Mouse (Mus musculus) C2C12 (cell line): ENCODE measurements around the gene Lmtk3. TPM values are rescaled to one million over a fixed set of nuclear protein-coding genes. Genes with fewer than 3 reads are reported as not detected.

ENCODE experiments used
- H3K27me3 ChIP-seq: one replicate; pipeline ENCODE4 v1.6.1; 2011; ENCODE audit not compliant: control insufficient read depth, insufficient read depth, insufficient read length
- H3K36me3 ChIP-seq: one replicate; pipeline ENCODE4 v1.6.1; 2011; ENCODE audit not compliant: control insufficient read depth, insufficient read depth
- H3K4me3 ChIP-seq: one replicate; pipeline ENCODE4 v1.5.1; 2011; ENCODE audit warnings: mild to moderate bottlenecking, control low read depth; ENCODE audit not compliant: poor library complexity, insufficient read depth, severe bottlenecking
- H3K79me2 ChIP-seq: one replicate; pipeline ENCODE4 v1.6.1; 2011; ENCODE audit not compliant: control insufficient read depth, insufficient read depth
- H3K79me3 ChIP-seq: one replicate; pipeline ENCODE4 v1.6.1; 2011; ENCODE audit warnings: low read depth, control low read depth
- H3ac ChIP-seq: one replicate; pipeline ENCODE3; 2011; ENCODE audit warnings: low read depth; ENCODE audit not compliant: control insufficient read depth, insufficient read length
- CEBPB ChIP-seq: IDR thresholded peaks from one replicate; pipeline ENCODE4 v1.6.1; 2011; ENCODE audit warnings: low read depth, mild to moderate bottlenecking, control low read depth, moderate library complexity
- CTCF ChIP-seq: IDR thresholded peaks from one replicate; pipeline ENCODE4 v1.5.1; 2011; ENCODE audit not compliant: control insufficient read depth, insufficient read depth, insufficient read length
- FOSL1 ChIP-seq: IDR thresholded peaks from one replicate; pipeline ENCODE4 v1.8.0; 2011; ENCODE audit warnings: mild to moderate bottlenecking, low read length; ENCODE audit not compliant: poor library complexity, insufficient read depth, severe bottlenecking
- MAX ChIP-seq: IDR thresholded peaks from one replicate; pipeline ENCODE4 v1.6.1; 2011; ENCODE audit warnings: mild to moderate bottlenecking, control low read depth
- MYOD1 ChIP-seq: IDR thresholded peaks from one replicate; pipeline ENCODE4 v1.6.1; 2011; ENCODE audit warnings: low read depth; ENCODE audit not compliant: control insufficient read depth, insufficient read length
- MYOG ChIP-seq: IDR thresholded peaks from one replicate; pipeline ENCODE4 v1.6.1; 2011; ENCODE audit not compliant: control insufficient read depth, insufficient read length; ENCODE audit errors: extremely low read depth
- USF1 ChIP-seq: IDR thresholded peaks from one replicate; pipeline ENCODE4 v1.6.1; 2011; ENCODE audit warnings: low read depth, mild to moderate bottlenecking, control low read depth, moderate library complexity
- polyA plus RNA-seq: library from polyadenylated mRNA; unstranded; fragments of >200 nt; fragmentation: generic; extraction: Trizol; gene quantifications from one replicate; pipeline ENCODE4 v1.2.1, GENCODE M21; 2012; ENCODE audit warnings: missing spikeins

The Lmtk3 gene
- polyA plus RNA-seq, 1 experiment = 0.27 TPM

GRCm38 (mm10) chr7:45744387-45744786 is 39.2 kb upstream of the Lmtk3 start:
- H3K4me3 ChIP-seq = no peak overlapping the region
- no peaks in the 10 kb centered on the region for H3K79me2 ChIP-seq
- TF ChIP-seq FOSL1 (no peak), USF1 (no peak), CTCF (no peak), MYOG (no peak), MAX (no peak), MYOD1 (no peak), CEBPB (no peak)
- no peaks in the 10 kb centered on the region for H3K36me3 ChIP-seq
- H3ac ChIP-seq = no peak overlapping the region
- H3K27me3 ChIP-seq = no peaks in the 10 kb centered on the region
- H3K79me3 ChIP-seq = no peaks in the 10 kb centered on the region

- TF ChIP-seq MAX (no peak), USF1 (no peak), MYOG (no peak), FOSL1 (no peak), MYOD1 (no peak), CTCF (no peak), CEBPB (no peak)
Measured at GRCm38 (mm10) chr7:45746518-45746917, 37.0 kb upstream of the Lmtk3 start.

GRCm38 (mm10) chr7:45747450-45747849 is 36.1 kb upstream of the Lmtk3 start:
- no peaks in the 10 kb centered on the region for H3K36me3 ChIP-seq
- no peak overlapping the region for H3ac ChIP-seq
- H3K79me2 ChIP-seq = no peaks in the 10 kb centered on the region
- TF ChIP-seq CEBPB (no peak), MYOD1 (no peak), CTCF (no peak), USF1 (no peak), MYOG (no peak), MAX (no peak), FOSL1 (no peak)
- H3K79me3 ChIP-seq = no peaks in the 10 kb centered on the region
- no peak overlapping the region for H3K4me3 ChIP-seq
- no peaks in the 10 kb centered on the region for H3K27me3 ChIP-seq

More at GRCm38 (mm10) chr7:45746518-45746917, 37.0 kb upstream of the Lmtk3 start:
- Histone ChIP-seq H3K27me3 (no peaks in the 10 kb centered on the region), H3ac (no peak overlapping the region), H3K79me3 (no peaks in the 10 kb centered on the region), H3K79me2 (no peaks in the 10 kb centered on the region), H3K4me3 (no peak overlapping the region), H3K36me3 (no peaks in the 10 kb centered on the region)

GRCm38 (mm10) chr7:45748110-45748509 is 35.4 kb upstream of the Lmtk3 start:
- Histone ChIP-seq H3K27me3 (no peaks in the 10 kb centered on the region), H3K4me3 (no peak overlapping the region), H3K79me3 (no peaks in the 10 kb centered on the region), H3K79me2 (no peaks in the 10 kb centered on the region), H3K36me3 (no peaks in the 10 kb centered on the region), H3ac (no peak overlapping the region)
- TF ChIP-seq MYOG (no peak), USF1 (no peak), MAX (no peak), FOSL1 (no peak), CEBPB (no peak), MYOD1 (no peak), CTCF (no peak)

- Histone ChIP-seq H3K27me3 (no peaks in the 10 kb centered on the region), H3K79me3 (no peaks in the 10 kb centered on the region), H3K79me2 (no peaks in the 10 kb centered on the region), H3K4me3 (no peak overlapping the region), H3ac (no peak overlapping the region), H3K36me3 (no peaks in the 10 kb centered on the region)
- TF ChIP-seq CEBPB (no peak), MYOG (no peak), CTCF (no peak), FOSL1 (no peak), MAX (no peak), USF1 (no peak), MYOD1 (no peak)
Measured at GRCm38 (mm10) chr7:45749401-45749800, 34.1 kb upstream of the Lmtk3 start.

- no peaks in the 10 kb centered on the region for H3K36me3 ChIP-seq
- H3K4me3 ChIP-seq = no peak overlapping the region
- H3ac ChIP-seq = no peak overlapping the region
- no peaks in the 10 kb centered on the region for H3K79me3 ChIP-seq
- no peak for TF ChIP-seq USF1
- TF ChIP-seq MYOD1 = no peak
- no peak for TF ChIP-seq MYOG
- no peak for TF ChIP-seq MAX
- TF ChIP-seq CEBPB = no peak
- no peak for TF ChIP-seq CTCF
- no peak for TF ChIP-seq FOSL1
- H3K27me3 ChIP-seq = no peaks in the 10 kb centered on the region
- H3K79me2 ChIP-seq = no peaks in the 10 kb centered on the region
Measured at GRCm38 (mm10) chr7:45750162-45750561, 33.4 kb upstream of the Lmtk3 start.
